Mouse (Mus musculus): Measurements from ENCODE around the gene Rab3ip. TPM values are rescaled to one million over a fixed set of nuclear protein-coding genes. Genes with fewer than 3 reads are reported as not detected.

The Rab3ip gene
- 41.5 and 43.0 TPM in 2 replicates for polyA plus RNA-seq (2016; fragmentation: Nextera tagmentation; extraction: Ambion mirVana)

GRCm38 (mm10) chr10:116950009-116950769, at the start of gene Rab3ip:
Gene Rab3ip (minus strand): TSS chr10:116950769.
- Histone ChIP-seq H3K27me3 (ENCODE audit: poor library complexity, severe bottlenecking) (no peaks in the 10 kb centered on the region), H3K36me3 (replicated peaks) (peaks cover 7% of the 10 kb centered on the region), H3K4me3 (peak within 1 kb of the TSS; percentile 93), H3K9me3 (no peaks in the 10 kb centered on the region), H3K27ac (peak within 1 kb of the TSS; percentile 94), H3K4me1 (peaks cover 23% of the 10 kb centered on the region)
- peak; percentile 93 for DNase-seq (ENCODE audit: extremely low spot score, low spot score)
- WGBS, result 1% methylated on average over 77 of the region's 103 CpGs

- no peaks in the 10 kb centered on the region for H3K27me3 ChIP-seq (ENCODE audit: poor library complexity, severe bottlenecking)
- no peaks in the 10 kb centered on the region for H3K36me3 ChIP-seq (replicated peaks)
- no peak overlapping the region for H3K4me3 ChIP-seq
- H3K4me1 ChIP-seq, result peaks cover 9% of the 10 kb centered on the region; the same call in 1 of the 2 replicates
- DNase-seq (ENCODE audit: extremely low spot score, low spot score), result no peak
- H3K9me3 ChIP-seq, result no peaks in the 10 kb centered on the region
- no peak overlapping the region for H3K27ac ChIP-seq
- 90% methylated on average over 17 of the region's 17 CpGs for WGBS
These were observed 48.3 kb upstream of the Rab3ip start for GRCm38 (mm10) chr10:116998716-116999455.

- 0 out of 2 replicates have a peak overlapping the region, but pooled peaks have one; percentile 44 for H3K27ac ChIP-seq
- H3K36me3 ChIP-seq (replicated peaks), result no peaks in the 10 kb centered on the region
- H3K9me3 ChIP-seq, result no peaks in the 10 kb centered on the region
These were observed 45.6 kb upstream of the Rab3ip start for GRCm38 (mm10) chr10:116996236-116996600.

GRCm38 (mm10) chr10:116995584-116996235, 45.1 kb upstream of the Rab3ip start:
- H3K4me3 ChIP-seq, result no peak overlapping the region
- 0 out of 2 replicates have a peak overlapping the region, but pooled peaks have one; percentile 44 for H3K27ac ChIP-seq
- no peaks in the 10 kb centered on the region for H3K36me3 ChIP-seq (replicated peaks)
- H3K4me1 ChIP-seq, result peaks cover 11% of the 10 kb centered on the region; the same call in 1 of the 2 replicates
- H3K27me3 ChIP-seq (ENCODE audit: poor library complexity, severe bottlenecking), result no peaks in the 10 kb centered on the region
- no peak for DNase-seq (ENCODE audit: extremely low spot score, low spot score)
- no peaks in the 10 kb centered on the region for H3K9me3 ChIP-seq
- WGBS, result 74% methylated on average over 6 of the region's 6 CpGs

More at GRCm38 (mm10) chr10:116996236-116996600, 45.6 kb upstream of the Rab3ip start:
- Histone ChIP-seq H3K4me1 (peaks cover 11% of the 10 kb centered on the region; the same call in 1 of the 2 replicates), H3K4me3 (no peak overlapping the region), H3K27me3 (ENCODE audit: poor library complexity, severe bottlenecking) (no peaks in the 10 kb centered on the region)
- no peak for DNase-seq (ENCODE audit: extremely low spot score, low spot score)
- WGBS, result 73% methylated on average over 6 of the region's 6 CpGs

- Histone ChIP-seq H3K4me1 (peaks cover 11% of the 10 kb centered on the region; the same call in 1 of the 2 replicates), H3K4me3 (no peak overlapping the region), H3K27ac (no peak overlapping the region), H3K27me3 (ENCODE audit: poor library complexity, severe bottlenecking) (no peaks in the 10 kb centered on the region), H3K36me3 (replicated peaks) (no peaks in the 10 kb centered on the region), H3K9me3 (no peaks in the 10 kb centered on the region)
- DNase-seq (ENCODE audit: extremely low spot score, low spot score), result no peak
- 80% methylated on average over 5 of the region's 5 CpGs for WGBS
These were observed 44.6 kb upstream of the Rab3ip start for GRCm38 (mm10) chr10:116995162-116995561.

- H3K36me3 ChIP-seq (replicated peaks), result no peaks in the 10 kb centered on the region
- no peak overlapping the region for H3K27ac ChIP-seq
- H3K9me3 ChIP-seq, result no peaks in the 10 kb centered on the region
- H3K27me3 ChIP-seq (ENCODE audit: poor library complexity, severe bottlenecking), result no peaks in the 10 kb centered on the region
- H3K4me3 ChIP-seq, result no peak overlapping the region
- no peak for DNase-seq (ENCODE audit: extremely low spot score, low spot score)
- WGBS, result 94% methylated on average over 8 of the region's 8 CpGs
- H3K4me1 ChIP-seq, result peaks cover 11% of the 10 kb centered on the region; the same call in 1 of the 2 replicates
These were observed 43.4 kb upstream of the Rab3ip start for GRCm38 (mm10) chr10:116993971-116994370.

GRCm38 (mm10) chr10:116986264-116987082, 35.9 kb upstream of the Rab3ip start, which contains the start of gene Best3:
Gene Best3 (plus strand): TSS chr10:116986314.
- no peaks in the 10 kb centered on the region for H3K27me3 ChIP-seq (ENCODE audit: poor library complexity, severe bottlenecking)
- no peaks in the 10 kb centered on the region for H3K36me3 ChIP-seq (replicated peaks)
- H3K27ac ChIP-seq, result no peak within 1 kb of the TSS
- no peaks in the 10 kb centered on the region for H3K9me3 ChIP-seq
- WGBS, result 61% methylated on average over 21 of the region's 21 CpGs
- H3K4me1 ChIP-seq, result peaks cover 19% of the 10 kb centered on the region
- no peak within 1 kb of the TSS for H3K4me3 ChIP-seq
- DNase-seq (ENCODE audit: extremely low spot score, low spot score), result no peak

- Histone ChIP-seq H3K9me3 (no peaks in the 10 kb centered on the region), H3K36me3 (replicated peaks) (no peaks in the 10 kb centered on the region), H3K27ac (no peak overlapping the region), H3K4me3 (no peak overlapping the region), H3K27me3 (ENCODE audit: poor library complexity, severe bottlenecking) (no peaks in the 10 kb centered on the region), H3K4me1 (peaks cover 19% of the 10 kb centered on the region)
- WGBS, result 80% methylated on average over 12 of the region's 12 CpGs
- no peak for DNase-seq (ENCODE audit: extremely low spot score, low spot score)
These were observed 34.3 kb upstream of the Rab3ip start for GRCm38 (mm10) chr10:116984836-116985235.

GRCm38 (mm10) chr10:116982526-116982925, 32.0 kb upstream of the Rab3ip start:
- Histone ChIP-seq H3K4me3 (no peak overlapping the region), H3K27me3 (ENCODE audit: poor library complexity, severe bottlenecking) (no peaks in the 10 kb centered on the region), H3K4me1 (peaks cover 16% of the 10 kb centered on the region), H3K36me3 (replicated peaks) (no peaks in the 10 kb centered on the region), H3K9me3 (no peaks in the 10 kb centered on the region), H3K27ac (no peak overlapping the region)
- 68% methylated on average over 4 of the region's 4 CpGs for WGBS
- DNase-seq (ENCODE audit: extremely low spot score, low spot score), result no peak

- no peak overlapping the region for H3K4me3 ChIP-seq
- WGBS, result 73% methylated on average over 3 of the region's 3 CpGs
- H3K36me3 ChIP-seq (replicated peaks), result no peaks in the 10 kb centered on the region
- no peaks in the 10 kb centered on the region for H3K27me3 ChIP-seq (ENCODE audit: poor library complexity, severe bottlenecking)
- no peak for DNase-seq (ENCODE audit: extremely low spot score, low spot score)
- H3K4me1 ChIP-seq, result no peaks in the 10 kb centered on the region
- no peak overlapping the region for H3K27ac ChIP-seq
- no peaks in the 10 kb centered on the region for H3K9me3 ChIP-seq
These were observed 30.3 kb upstream of the Rab3ip start for GRCm38 (mm10) chr10:116980888-116981287.

- Histone ChIP-seq H3K4me3 (no peak overlapping the region), H3K9me3 (no peaks in the 10 kb centered on the region), H3K27me3 (ENCODE audit: poor library complexity, severe bottlenecking) (no peaks in the 10 kb centered on the region), H3K36me3 (replicated peaks) (no peaks in the 10 kb centered on the region), H3K4me1 (no peaks in the 10 kb centered on the region), H3K27ac (no peak overlapping the region)
- no peak for DNase-seq (ENCODE audit: extremely low spot score, low spot score)
- 85% methylated on average over 4 of the region's 4 CpGs for WGBS
These were observed 29.7 kb upstream of the Rab3ip start for GRCm38 (mm10) chr10:116980273-116980672.

GRCm38 (mm10) chr10:116978841-116979240, 28.3 kb upstream of the Rab3ip start:
- Histone ChIP-seq H3K36me3 (replicated peaks) (no peaks in the 10 kb centered on the region), H3K27me3 (ENCODE audit: poor library complexity, severe bottlenecking) (no peaks in the 10 kb centered on the region), H3K4me1 (no peaks in the 10 kb centered on the region), H3K9me3 (no peaks in the 10 kb centered on the region), H3K4me3 (no peak overlapping the region), H3K27ac (no peak overlapping the region)
- WGBS, result 90% methylated on average over 9 of the region's 9 CpGs
- DNase-seq (ENCODE audit: extremely low spot score, low spot score), result no peak

Data from forebrain, embryonic 10.5 days (tissue).